Mouse (Mus musculus) induced T-regulatory cell, adult 2 months (primary cell): Measurements from ENCODE around the gene Xpr1.
"Not testable (repeated sequence)": the region's sequence is repeated elsewhere in the genome, so short reads cannot be mapped to it uniquely, and the experiment has no call there.

Experiments
- DNase-seq: peaks from one replicate; pipeline ENCODE4 v3.0.0-alpha.2; 2012; ENCODE audit warnings: low read depth

Xpr1 gene

GRCm38 (mm10) chr1:155335963-155336362 lies 81.3 kb downstream of the Xpr1 start:
- no peak for DNase-seq

- peak; percentile 14 for DNase-seq
Observed at GRCm38 (mm10) chr1:155322183-155322582, 95.0 kb downstream of the Xpr1 start.

- DNase-seq, result no peak
Observed at GRCm38 (mm10) chr1:155320091-155320833, 97.0 kb downstream of the Xpr1 start.

GRCm38 (mm10) chr1:155319513-155319912 lies 97.7 kb downstream of the Xpr1 start:
- DNase-seq, result no peak

GRCm38 (mm10) chr1:155311672-155312071 lies 105.5 kb downstream of the Xpr1 start:
- no peak for DNase-seq

GRCm38 (mm10) chr1:155306879-155307278 lies 110.3 kb downstream of the Xpr1 start:
- DNase-seq, result no peak

- DNase-seq, result no peak
Observed at GRCm38 (mm10) chr1:155303402-155303801, 113.8 kb downstream of the Xpr1 start.

GRCm38 (mm10) chr1:155297615-155298014 lies 119.6 kb downstream of the Xpr1 start:
- no peak for DNase-seq

- no peak for DNase-seq
Observed at GRCm38 (mm10) chr1:155297203-155297602, 120.0 kb downstream of the Xpr1 start.

- DNase-seq, result peak; percentile 87
Observed at GRCm38 (mm10) chr1:155293446-155293845, 123.8 kb downstream of the Xpr1 start.

- no peak for DNase-seq
Observed at GRCm38 (mm10) chr1:155289411-155289810, 127.8 kb downstream of the Xpr1 start.

GRCm38 (mm10) chr1:155288033-155288432 lies 129.2 kb downstream of the Xpr1 start:
- DNase-seq, result no peak

- no peak for DNase-seq
Observed at GRCm38 (mm10) chr1:155283808-155284207, 133.4 kb downstream of the Xpr1 start.

- peak; percentile 74 for DNase-seq
Observed at GRCm38 (mm10) chr1:155281003-155281793, 136.0 kb downstream of the Xpr1 start.

GRCm38 (mm10) chr1:155280306-155280705 lies 136.9 kb downstream of the Xpr1 start:
- DNase-seq, result no peak

- DNase-seq, result no peak
Observed at GRCm38 (mm10) chr1:155276381-155277033, 140.7 kb downstream of the Xpr1 start.

- no peak for DNase-seq
Observed at GRCm38 (mm10) chr1:155275793-155276192, 141.4 kb downstream of the Xpr1 start.

GRCm38 (mm10) chr1:155274976-155275375 lies 142.2 kb downstream of the Xpr1 start:
- no peak for DNase-seq

GRCm38 (mm10) chr1:155272953-155273352 lies 144.3 kb downstream of the Xpr1 start:
- DNase-seq, result no peak

GRCm38 (mm10) chr1:155262496-155262895 lies 154.7 kb downstream of the Xpr1 start:
- not testable (repeated sequence) for DNase-seq

- DNase-seq, result no peak
Observed at GRCm38 (mm10) chr1:155254309-155254708, 162.9 kb downstream of the Xpr1 start.

- no peak for DNase-seq
Observed at GRCm38 (mm10) chr1:155253126-155253525, 164.1 kb downstream of the Xpr1 start.

GRCm38 (mm10) chr1:155252631-155253121 lies 164.5 kb downstream of the Xpr1 start:
- no peak for DNase-seq
